Mouse (Mus musculus): ENCODE measurements around the gene Gm37240. TPM values are rescaled to one million over a fixed set of nuclear protein-coding genes. Genes with fewer than 3 reads are reported as not detected.

Gene Gm37240
- polyA plus RNA-seq, 1 experiment from 2014 or later = 0.48 TPM

DNA sequence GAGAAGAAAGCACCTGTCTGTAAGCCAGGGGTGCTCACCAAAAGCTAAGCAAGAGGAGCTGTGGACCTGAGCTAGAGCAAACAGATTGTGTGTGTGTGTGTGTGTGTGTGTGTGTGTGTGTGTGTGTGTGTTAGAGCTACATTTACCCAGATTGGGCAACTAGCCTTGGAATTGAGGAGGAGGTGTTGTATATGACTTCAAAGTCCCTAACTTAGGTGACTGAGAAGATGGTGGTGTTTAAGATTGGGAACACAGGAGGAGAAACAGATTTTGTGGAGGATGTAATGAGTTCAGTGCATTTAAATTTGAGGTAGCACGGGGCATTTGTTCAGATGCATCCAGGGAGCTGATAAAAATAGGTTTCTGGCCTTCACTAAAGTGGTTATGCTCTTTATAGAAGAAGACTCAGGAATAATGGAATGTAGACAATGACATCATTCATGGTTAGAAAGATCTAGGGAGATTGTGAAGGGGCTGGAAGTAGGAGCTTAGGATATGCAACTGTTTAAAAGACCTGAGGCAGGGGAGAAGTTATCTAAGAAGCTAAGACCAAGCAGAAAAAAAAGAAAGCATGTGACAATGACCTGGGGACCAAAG lies 365.9 kb downstream of the Gm37240 start:
- Histone ChIP-seq H3K4me2 (no peak overlapping the region), H3K27ac (no peak overlapping the region), H3K36me3 (ENCODE audit: poor library complexity, severe bottlenecking) (no peaks in the 10 kb centered on the region), H3K4me1 (no peaks in the 10 kb centered on the region), H3K27me3 (no peaks in the 10 kb centered on the region), H3K9me3 (replicated peaks) (no peaks in the 10 kb centered on the region), H3K9ac (no peak overlapping the region), H3K4me3 (no peak overlapping the region)
- ATAC-seq = no peak
- 84% methylated on average over 1 of the region's 1 CpGs for WGBS

DNA sequence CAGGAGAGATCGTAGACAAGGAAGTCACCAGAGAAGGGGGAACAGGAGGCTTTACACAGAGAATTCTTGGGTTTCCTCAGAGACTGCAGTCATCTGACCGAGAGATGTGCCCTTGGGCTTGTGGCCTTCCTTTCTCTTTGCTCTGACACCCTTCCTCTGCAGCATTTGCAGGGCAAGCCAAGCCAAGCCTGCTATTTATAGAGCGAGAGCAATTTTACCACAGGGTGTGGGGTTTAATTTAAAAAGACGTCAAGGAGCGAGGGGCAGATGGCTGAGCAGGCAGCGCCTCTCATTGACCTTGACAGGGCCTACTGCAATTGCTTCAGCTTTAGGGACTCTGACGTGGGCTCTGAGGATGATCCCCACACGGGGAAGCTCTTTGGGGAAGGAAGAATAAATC lies 368.6 kb downstream of the Gm37240 start:
- no peak overlapping the region for H3K9ac ChIP-seq
- 88% methylated on average over 8 of the region's 8 CpGs for WGBS
- no peak overlapping the region for H3K27ac ChIP-seq
- H3K36me3 ChIP-seq (ENCODE audit: poor library complexity, severe bottlenecking) = no peaks in the 10 kb centered on the region
- H3K9me3 ChIP-seq (replicated peaks) = no peaks in the 10 kb centered on the region
- no peak for ATAC-seq
- no peaks in the 10 kb centered on the region for H3K4me1 ChIP-seq
- no peaks in the 10 kb centered on the region for H3K27me3 ChIP-seq
- H3K4me3 ChIP-seq = no peak overlapping the region
- no peak overlapping the region for H3K4me2 ChIP-seq

- Histone ChIP-seq H3K27ac (no peak overlapping the region), H3K4me1 (no peaks in the 10 kb centered on the region), H3K9ac (no peak overlapping the region), H3K4me3 (no peak overlapping the region), H3K36me3 (ENCODE audit: poor library complexity, severe bottlenecking) (no peaks in the 10 kb centered on the region), H3K9me3 (replicated peaks) (no peaks in the 10 kb centered on the region), H3K27me3 (no peaks in the 10 kb centered on the region), H3K4me2 (no peak overlapping the region)
- 91% methylated on average over 1 of the region's 1 CpGs for WGBS
- ATAC-seq = no peak
Measured at GRCm38 (mm10) chr3:85518072-85518471, 369.2 kb downstream of the Gm37240 start.

DNA sequence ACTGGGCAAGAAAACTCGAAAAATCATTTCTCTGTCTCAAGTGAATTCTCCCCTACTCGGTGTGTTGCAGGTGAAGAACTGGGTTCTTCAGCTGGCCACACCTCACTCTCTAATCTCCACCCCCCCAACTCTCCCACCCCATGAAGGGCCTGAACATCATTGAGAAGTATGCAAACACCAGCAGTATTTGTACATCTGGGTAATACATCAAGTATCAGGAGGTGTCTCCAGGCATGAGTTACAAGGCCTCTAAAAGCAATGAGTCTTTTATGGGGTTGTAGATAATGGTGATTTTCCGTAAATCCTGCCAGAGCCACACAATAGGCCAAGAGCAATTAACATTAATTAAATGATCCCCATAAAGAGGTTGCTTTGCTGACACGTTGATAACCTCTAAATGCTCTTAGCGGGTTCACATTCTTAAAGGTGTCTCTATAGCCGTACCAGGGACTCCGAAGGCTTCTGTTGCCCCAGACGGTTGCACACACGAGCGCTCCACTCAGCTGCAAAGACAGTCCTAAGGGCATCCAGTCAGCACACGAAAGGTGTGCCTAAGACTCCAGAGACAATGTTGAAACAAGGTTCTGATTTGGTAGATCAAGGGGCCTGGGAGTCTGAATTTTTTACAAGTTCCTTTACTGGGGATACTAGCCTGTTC lies 370.4 kb downstream of the Gm37240 start:
- no peak for ATAC-seq
- Histone ChIP-seq H3K9me3 (replicated peaks) (no peaks in the 10 kb centered on the region), H3K4me3 (no peak overlapping the region), H3K9ac (no peak overlapping the region), H3K36me3 (ENCODE audit: poor library complexity, severe bottlenecking) (no peaks in the 10 kb centered on the region), H3K4me1 (no peaks in the 10 kb centered on the region), H3K27me3 (no peaks in the 10 kb centered on the region), H3K4me2 (no peak overlapping the region), H3K27ac (no peak overlapping the region)
- 48% methylated on average over 11 of the region's 11 CpGs for WGBS

- ATAC-seq = no peak
- Histone ChIP-seq H3K27ac (no peak overlapping the region), H3K4me2 (no peak overlapping the region), H3K9ac (no peak overlapping the region), H3K36me3 (ENCODE audit: poor library complexity, severe bottlenecking) (no peaks in the 10 kb centered on the region), H3K4me1 (no peaks in the 10 kb centered on the region), H3K27me3 (no peaks in the 10 kb centered on the region), H3K9me3 (replicated peaks) (no peaks in the 10 kb centered on the region), H3K4me3 (no peak overlapping the region)
- WGBS = 91% methylated on average over 11 of the region's 11 CpGs
Measured at GRCm38 (mm10) chr3:85514700-85515099, 372.6 kb downstream of the Gm37240 start.

GRCm38 (mm10) chr3:85508717-85509279 lies 378.5 kb downstream of the Gm37240 start:
- no peak overlapping the region for H3K9ac ChIP-seq
- H3K9me3 ChIP-seq (replicated peaks) = no peaks in the 10 kb centered on the region
- H3K4me2 ChIP-seq = no peak overlapping the region
- H3K27me3 ChIP-seq = no peaks in the 10 kb centered on the region
- no peak overlapping the region for H3K27ac ChIP-seq
- no peak for ATAC-seq
- no peak overlapping the region for H3K4me3 ChIP-seq
- WGBS = 81% methylated on average over 5 of the region's 5 CpGs
- no peaks in the 10 kb centered on the region for H3K36me3 ChIP-seq (ENCODE audit: poor library complexity, severe bottlenecking)
- no peaks in the 10 kb centered on the region for H3K4me1 ChIP-seq

GRCm38 (mm10) chr3:85500096-85500495 lies 387.2 kb downstream of the Gm37240 start:
- Histone ChIP-seq H3K9ac (no peak overlapping the region), H3K36me3 (ENCODE audit: poor library complexity, severe bottlenecking) (no peaks in the 10 kb centered on the region), H3K27me3 (no peaks in the 10 kb centered on the region), H3K4me1 (no peaks in the 10 kb centered on the region), H3K9me3 (replicated peaks) (no peaks in the 10 kb centered on the region), H3K27ac (no peak overlapping the region), H3K4me2 (no peak overlapping the region), H3K4me3 (no peak overlapping the region)
- no peak for ATAC-seq
- 89% methylated on average over 3 of the region's 3 CpGs for WGBS

DNA sequence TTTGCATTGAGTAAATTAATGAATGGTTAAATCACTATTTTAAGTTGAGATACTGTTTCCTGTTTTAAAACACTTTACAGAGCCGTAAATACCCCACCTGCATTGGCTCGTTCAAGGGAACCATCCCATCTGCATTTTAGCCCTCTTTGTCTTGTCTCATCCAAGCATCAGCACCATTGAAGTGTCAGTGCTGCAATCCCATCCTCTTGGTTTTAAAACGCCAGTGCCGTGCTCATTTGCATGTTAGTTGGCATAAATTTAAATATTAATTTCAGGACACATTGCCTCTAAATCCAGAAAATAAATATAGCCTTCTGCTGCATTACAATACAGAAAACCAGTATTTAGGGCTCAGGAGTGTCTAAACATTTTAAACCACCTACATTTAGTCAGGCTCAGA lies 391.2 kb downstream of the Gm37240 start:
- 60% methylated on average over 4 of the region's 4 CpGs for WGBS
- no peaks in the 10 kb centered on the region for H3K27me3 ChIP-seq
- no peak overlapping the region for H3K27ac ChIP-seq
- H3K4me1 ChIP-seq = no peaks in the 10 kb centered on the region
- H3K4me3 ChIP-seq = no peak overlapping the region
- H3K4me2 ChIP-seq = no peak overlapping the region
- H3K9ac ChIP-seq = no peak overlapping the region
- peak; percentile 57; the same call in 1 of the 2 replicates for ATAC-seq
- H3K36me3 ChIP-seq (ENCODE audit: poor library complexity, severe bottlenecking) = no peaks in the 10 kb centered on the region
- no peaks in the 10 kb centered on the region for H3K9me3 ChIP-seq (replicated peaks)

DNA sequence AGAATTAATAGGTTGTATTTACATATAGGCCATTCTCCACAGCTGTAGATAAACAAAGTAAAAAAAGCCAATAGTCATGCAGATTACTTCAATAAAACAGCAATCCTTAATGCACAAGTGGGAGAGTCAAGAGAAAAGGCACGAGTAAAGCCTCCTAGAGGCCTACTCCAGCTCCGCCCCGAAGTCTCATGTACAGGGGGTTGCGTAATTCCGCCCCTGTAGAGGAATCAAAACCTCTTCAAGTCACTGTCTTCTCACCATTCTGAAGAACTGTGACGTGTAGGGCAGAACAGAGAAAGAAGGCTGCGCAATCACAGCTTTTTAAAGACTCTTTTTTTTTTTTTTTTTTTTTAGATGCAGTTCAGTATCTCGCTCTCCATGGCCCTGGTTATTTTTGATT lies 393.5 kb downstream of the Gm37240 start:
- H3K4me1 ChIP-seq = no peaks in the 10 kb centered on the region
- H3K9ac ChIP-seq = no peak overlapping the region
- 85% methylated on average over 8 of the region's 8 CpGs for WGBS
- no peak overlapping the region for H3K27ac ChIP-seq
- H3K4me3 ChIP-seq = no peak overlapping the region
- no peak overlapping the region for H3K4me2 ChIP-seq
- ATAC-seq = no peak
- no peaks in the 10 kb centered on the region for H3K27me3 ChIP-seq
- H3K36me3 ChIP-seq (ENCODE audit: poor library complexity, severe bottlenecking) = no peaks in the 10 kb centered on the region
- no peaks in the 10 kb centered on the region for H3K9me3 ChIP-seq (replicated peaks)

- WGBS = 89% methylated on average over 3 of the region's 3 CpGs
- Histone ChIP-seq H3K9me3 (replicated peaks) (no peaks in the 10 kb centered on the region), H3K4me1 (no peaks in the 10 kb centered on the region), H3K4me3 (no peak overlapping the region), H3K27ac (no peak overlapping the region), H3K9ac (no peak overlapping the region), H3K36me3 (ENCODE audit: poor library complexity, severe bottlenecking) (no peaks in the 10 kb centered on the region), H3K4me2 (no peak overlapping the region), H3K27me3 (no peaks in the 10 kb centered on the region)
- ATAC-seq = no peak
Measured at GRCm38 (mm10) chr3:85490204-85490603, 397.1 kb downstream of the Gm37240 start.

- ATAC-seq = no peak
- H3K9ac ChIP-seq = no peak overlapping the region
- no peaks in the 10 kb centered on the region for H3K4me1 ChIP-seq
- no peak overlapping the region for H3K4me3 ChIP-seq
- no peaks in the 10 kb centered on the region for H3K27me3 ChIP-seq
- no peak overlapping the region for H3K27ac ChIP-seq
- no peak overlapping the region for H3K4me2 ChIP-seq
- 71% methylated on average over 6 of the region's 6 CpGs for WGBS
- no peaks in the 10 kb centered on the region for H3K9me3 ChIP-seq (replicated peaks)
- no peaks in the 10 kb centered on the region for H3K36me3 ChIP-seq (ENCODE audit: poor library complexity, severe bottlenecking)
Measured at GRCm38 (mm10) chr3:85487379-85487778, 399.9 kb downstream of the Gm37240 start.

DNA sequence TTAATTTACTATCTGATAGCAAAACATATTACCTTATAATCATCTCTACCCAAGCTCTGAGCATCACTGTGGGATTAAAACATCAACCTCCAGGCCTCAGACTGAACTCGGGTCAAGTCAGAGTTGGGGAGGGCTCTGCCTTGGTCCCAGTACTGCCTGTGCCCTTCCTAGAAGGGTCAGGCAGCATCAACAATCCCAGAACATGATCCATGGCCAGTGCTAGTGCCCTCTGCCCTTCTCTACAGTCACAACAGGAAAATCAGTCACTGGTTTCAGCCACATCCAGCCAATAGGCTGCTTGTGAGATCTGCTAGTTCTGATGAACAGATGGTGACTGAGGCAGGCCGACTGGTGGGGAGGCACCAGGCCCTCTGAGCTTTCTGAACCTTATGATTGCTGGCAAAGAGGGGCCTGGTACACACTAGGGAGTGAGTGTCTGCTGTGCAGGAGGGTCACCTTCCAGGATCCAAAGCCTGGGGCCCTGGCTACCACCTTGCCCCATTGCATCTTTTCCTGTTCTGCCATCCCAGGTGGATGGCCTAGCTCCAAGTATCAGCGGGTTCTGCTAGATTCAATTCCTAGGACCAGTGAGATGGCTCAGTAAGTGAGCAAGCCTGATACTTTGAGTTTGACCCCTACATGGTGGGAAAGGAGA lies 401.7 kb downstream of the Gm37240 start:
- ATAC-seq = no peak
- H3K9me3 ChIP-seq (replicated peaks) = no peaks in the 10 kb centered on the region
- H3K27ac ChIP-seq = no peak overlapping the region

More for the DNA sequence above, 401.7 kb downstream of the Gm37240 start:
- Histone ChIP-seq H3K9ac (no peak overlapping the region), H3K4me1 (no peaks in the 10 kb centered on the region), H3K27me3 (no peaks in the 10 kb centered on the region), H3K36me3 (ENCODE audit: poor library complexity, severe bottlenecking) (no peaks in the 10 kb centered on the region), H3K4me3 (no peak overlapping the region), H3K4me2 (no peak overlapping the region)
- 70% methylated on average over 3 of the region's 3 CpGs for WGBS
